Mouse (Mus musculus) hematopoietic stem cell, adult 5-6 weeks (primary cell): Measurements from ENCODE around the gene Tbxa2r. TPM values are rescaled to one million over a fixed set of nuclear protein-coding genes. Genes with fewer than 3 reads are reported as not detected.

Experiments used
- ATAC-seq, 2 experiments: fragments of 125-278 bp in 1 of 2; replicated peaks in 1 of 2; 2 replicates each; pipeline ENCODE4 v1.8.0; 2016 to 2017; ENCODE audit warnings: inconsistent platforms in 2 of 2, mild to moderate bottlenecking in 2 of 2, moderate number of reproducible peaks in 2 of 2, low read depth in 1 of 2, moderate TSS enrichment in 1 of 2; ENCODE audit not compliant: low FRiP score in 2 of 2, poor library complexity in 2 of 2, severe bottlenecking in 2 of 2, insufficient read depth in 1 of 2, low TSS enrichment in 1 of 2
- total RNA-seq: library from RNA; stranded (forward); fragments of 172-1452, 232-1000 nt; gene quantifications from 2 replicates; pipeline ENCODE4 v1.2.3, GENCODE M21; 2017

Tbxa2r gene
- total RNA-seq, 1 experiment from 2014 or later = 3.0 TPM

DNA sequence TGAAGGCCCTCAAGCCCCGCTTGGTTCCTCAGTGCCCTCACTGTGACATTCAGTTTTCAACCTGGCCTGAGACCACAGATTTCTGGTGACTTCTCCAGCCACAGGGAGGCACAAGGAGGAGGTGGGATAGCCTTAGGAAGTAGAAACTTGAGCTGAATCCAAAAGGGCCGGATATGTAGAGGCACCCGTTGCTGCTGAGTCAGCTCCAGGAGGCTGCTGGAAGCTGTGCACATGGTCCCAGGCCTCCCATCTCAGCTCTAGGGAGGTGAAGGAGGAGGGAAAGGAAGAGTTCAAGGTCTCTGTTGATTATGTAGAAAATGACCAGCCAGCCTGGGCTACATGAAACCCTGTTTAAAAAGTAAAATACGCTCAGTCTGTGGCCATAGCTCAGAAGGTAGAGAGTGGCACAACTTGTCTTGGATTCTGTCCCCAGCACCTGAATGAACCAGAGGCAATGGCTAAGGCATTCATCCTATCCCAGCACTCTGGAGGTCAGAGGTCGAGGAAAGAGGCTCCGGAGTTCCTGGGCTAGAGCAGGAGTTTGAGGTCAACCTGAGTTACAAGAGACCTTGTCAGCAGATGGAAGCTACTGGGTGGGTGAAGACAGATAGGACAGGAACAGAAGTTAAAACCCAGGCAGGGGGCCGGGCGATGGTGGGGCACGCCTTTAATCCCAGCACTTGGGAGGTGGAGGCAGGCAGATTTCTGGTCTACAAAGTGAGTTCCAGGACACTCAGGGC is 26.4 kb downstream of the Tbxa2r start:
- no peak for ATAC-seq

DNA sequence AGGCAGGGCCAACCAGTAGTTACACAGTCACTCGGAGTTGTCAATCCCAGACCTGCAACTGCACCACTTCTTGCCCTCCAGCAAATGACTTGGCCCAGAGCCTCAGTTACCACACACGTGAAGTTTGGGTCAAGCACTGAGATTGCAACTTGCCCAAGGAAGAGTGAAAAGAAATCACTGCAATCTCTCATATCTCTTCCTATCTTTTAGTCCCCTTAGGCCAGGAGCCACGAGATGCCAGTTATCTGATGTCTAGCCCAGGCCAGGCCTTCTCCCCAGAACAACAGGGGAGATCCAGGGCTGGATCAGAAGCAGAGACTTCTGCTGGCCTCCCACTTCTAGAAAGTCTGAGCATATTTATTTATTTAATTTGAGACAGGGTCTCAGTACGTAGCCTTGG is 27.0 kb downstream of the Tbxa2r start:
- no peak for ATAC-seq

DNA sequence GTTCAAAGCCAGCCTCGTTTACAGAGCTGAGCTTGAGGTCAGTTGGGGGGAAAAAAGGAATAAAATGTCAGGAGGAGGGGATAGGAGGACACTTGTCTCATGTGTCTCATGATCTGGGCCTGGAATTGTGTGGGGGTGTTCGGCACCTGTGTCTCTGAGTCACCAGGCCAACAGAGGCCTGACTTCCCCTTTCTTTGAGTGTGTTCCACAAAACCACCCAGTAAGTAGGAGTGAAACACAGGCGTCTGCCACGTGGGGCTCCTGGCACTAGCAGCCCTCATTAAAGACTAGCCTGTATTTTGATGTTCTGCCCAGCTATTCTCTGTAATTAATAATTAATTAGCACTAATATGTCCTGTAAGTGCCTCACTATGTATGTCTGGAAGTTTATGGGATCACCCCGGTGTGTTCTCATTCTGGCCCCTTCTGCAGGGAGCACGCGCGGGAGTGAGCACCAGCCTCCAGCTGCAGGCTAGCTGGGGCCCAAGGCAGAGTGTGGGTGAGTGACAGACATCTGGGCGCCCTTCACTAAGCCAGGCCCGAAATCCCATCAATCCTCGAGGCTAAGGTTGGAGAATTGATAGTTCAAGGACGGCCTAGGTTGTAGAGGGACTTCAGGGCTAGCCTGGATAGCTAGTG is 27.9 kb downstream of the Tbxa2r start:
- ATAC-seq = peak; percentile 66 to 72

DNA sequence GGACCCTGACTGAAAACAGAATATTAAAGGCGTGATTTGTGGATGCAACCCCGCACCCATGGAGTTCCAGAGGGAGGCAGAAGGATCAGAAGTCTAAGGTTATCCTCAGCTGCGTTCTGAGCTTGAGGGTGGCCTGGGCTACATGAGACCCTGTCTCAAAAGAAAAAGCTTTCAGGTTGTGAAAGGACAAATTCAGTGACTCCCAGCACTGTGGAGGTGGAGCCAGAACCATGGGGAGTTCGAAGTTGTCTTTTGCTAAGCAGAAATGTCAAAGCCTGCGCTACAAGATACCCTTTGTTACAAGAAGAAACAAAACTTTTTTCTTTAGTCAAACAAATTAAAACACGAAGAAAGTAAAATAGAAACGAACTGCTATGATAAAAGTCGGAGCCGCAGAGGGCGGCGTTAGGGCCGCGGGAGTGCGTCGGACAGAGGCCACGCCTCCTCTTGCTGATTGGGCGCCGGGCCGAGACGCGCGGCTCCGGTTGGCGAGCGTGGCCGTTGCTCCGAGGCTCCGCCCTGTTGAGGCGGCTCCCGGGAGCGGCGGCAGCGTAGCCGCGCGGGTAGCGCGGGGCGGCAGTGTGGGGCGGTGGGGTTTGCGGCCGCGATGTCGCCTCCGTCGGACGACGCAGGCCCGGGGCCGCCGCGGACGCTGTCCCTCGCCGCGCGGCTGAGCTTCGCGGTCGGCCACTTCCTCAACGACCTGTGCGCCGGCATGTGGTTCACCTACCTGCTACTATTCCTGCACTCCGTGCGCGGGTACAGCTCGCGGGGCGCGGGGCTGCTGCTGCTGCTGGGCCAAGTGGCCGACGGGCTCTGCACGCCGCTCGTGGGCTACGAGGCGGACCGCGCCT is 28.7 kb downstream of the Tbxa2r start, which contains the start of gene Mfsd12:
Gene Mfsd12, plus strand, starts transcription at position 501 of the 854 bp plus-strand sequence.
- ATAC-seq = peak; percentile 60 to 83

DNA sequence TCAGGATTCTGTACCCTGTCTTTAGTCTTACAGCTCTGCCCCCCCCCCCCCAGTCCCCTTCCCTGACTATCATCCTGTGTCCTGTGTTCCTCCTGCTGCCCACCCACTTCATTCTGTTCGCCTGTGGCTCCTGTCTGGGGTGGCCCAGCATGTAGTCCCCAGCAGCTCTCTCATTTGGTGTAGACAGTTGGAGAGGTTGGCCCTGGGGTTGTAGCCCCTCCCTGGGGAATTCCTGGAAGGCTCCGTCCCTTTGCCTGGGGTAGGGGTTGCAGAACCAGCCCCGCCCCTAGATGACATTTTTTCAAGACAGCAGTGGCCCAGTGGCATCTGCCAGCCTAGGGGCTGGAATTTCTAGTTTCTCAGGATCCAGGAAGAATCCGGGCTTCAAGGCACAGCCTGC is 29.7 kb downstream of the Tbxa2r start:
- ATAC-seq = no peak

DNA sequence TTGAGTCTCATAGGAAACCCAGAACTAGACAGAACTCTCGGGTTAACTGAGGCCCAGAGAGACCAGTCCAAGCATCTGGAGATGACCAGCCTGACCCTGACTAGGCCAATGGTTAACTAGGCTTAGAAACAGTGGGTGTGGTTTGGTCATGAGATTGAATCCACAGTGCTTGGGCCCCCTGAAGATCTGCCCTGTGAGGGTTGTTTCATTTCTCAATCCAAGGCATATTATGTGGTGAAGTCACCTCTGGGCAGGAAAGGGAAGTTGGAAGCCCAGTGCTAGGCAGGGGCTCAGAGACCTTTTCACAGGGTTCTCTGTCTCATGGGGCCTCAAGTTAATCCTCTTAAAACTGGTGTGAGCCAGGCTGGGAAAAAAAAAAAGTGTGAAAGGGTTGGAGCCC is 30.3 kb downstream of the Tbxa2r start:
- peak; percentile 30 to 32; a peak in 3 of 4 replicates for ATAC-seq

DNA sequence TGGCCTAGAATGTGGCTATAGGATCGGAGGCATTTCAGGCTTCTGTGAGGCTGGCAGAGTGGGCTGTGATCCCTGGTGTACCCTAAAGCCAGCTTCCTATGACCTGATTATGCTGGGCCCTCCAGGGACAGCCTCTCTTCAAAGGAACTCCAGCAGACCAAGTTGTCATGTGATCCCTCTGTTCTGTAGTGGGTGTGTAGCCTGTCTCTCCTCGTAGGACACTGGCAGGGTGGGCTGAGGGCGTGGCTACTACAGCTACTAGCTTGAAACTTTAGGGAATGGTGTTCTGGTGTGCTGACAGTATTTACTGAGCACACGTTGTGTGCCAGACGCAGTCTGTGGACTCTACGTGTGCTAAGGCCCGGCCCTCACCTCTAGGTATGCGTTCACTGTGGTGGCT is 32.2 kb downstream of the Tbxa2r start:
- no peak for ATAC-seq

DNA sequence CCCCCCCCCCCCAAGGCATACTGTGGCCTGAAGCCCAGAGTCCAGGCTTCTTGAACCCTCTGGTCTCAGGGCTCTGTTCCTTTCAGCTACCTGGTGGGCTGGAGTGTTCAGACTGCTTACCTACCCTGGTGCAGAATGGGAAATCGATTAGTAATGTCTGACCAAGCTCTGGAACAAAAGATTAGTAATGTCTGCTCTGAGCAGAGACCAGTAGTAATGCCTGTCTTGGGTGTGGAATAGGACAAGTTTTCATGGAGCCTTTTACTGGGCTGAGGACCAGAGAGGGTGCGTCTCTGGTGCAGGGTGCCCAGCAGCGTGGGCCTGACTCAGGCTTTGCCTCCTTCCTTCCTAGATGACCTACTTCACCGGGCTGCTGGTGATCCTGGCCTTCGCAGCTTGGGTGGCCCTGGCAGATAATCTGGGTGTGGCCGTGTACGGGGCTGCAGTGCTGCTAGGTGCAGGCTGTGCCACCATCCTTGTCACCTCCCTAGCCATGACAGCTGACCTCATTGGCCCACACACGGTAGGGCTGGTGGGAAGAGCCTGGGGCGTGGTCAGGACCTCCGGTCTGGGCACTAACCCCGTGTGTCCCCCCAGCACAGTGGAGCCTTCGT is 33.9 kb downstream of the Tbxa2r start:
- no peak for ATAC-seq

DNA sequence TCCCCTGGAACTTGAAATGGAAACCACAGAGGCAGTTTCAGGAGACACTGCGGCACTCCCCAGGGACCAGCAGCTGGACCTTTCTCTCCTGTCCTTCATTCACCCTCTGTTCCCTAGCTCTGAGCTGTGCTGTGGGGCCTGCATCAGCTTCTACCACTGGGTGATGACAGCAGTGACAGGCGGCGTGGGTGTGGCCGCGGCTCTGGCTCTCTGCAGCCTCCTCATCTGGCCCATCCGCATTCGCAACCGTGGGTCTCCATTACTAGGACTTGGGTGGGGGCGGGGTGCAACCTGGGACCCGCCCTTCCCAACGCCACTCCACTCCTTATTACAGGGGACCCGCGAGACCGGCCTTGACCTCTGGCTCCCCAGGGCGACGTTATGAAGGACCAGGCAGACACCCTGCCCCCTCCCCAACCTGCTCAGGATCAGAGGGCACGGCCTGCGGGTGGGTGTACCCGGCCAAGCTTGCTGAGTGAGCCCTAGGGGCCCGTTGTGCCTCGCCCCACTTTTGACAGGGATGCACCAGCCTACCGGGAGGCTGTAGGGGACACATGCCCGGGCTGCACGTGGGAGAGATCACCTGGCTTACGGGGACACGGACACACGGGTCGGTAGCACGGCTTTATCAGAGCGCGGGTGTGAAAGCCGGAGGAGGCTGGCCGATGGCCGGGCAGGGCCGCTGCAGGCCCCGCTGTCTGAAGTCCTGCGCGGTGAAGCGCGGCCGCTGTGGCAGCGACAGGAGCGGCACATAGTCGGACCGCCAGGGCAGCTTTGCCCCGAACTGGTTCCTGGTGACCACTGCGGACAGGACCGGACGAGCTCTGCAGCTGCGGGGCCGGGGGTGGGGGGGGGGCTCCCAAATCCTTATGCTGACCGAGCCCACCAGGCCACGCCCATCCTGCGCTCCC is 35.2 kb downstream of the Tbxa2r start:
- no peak for ATAC-seq

DNA sequence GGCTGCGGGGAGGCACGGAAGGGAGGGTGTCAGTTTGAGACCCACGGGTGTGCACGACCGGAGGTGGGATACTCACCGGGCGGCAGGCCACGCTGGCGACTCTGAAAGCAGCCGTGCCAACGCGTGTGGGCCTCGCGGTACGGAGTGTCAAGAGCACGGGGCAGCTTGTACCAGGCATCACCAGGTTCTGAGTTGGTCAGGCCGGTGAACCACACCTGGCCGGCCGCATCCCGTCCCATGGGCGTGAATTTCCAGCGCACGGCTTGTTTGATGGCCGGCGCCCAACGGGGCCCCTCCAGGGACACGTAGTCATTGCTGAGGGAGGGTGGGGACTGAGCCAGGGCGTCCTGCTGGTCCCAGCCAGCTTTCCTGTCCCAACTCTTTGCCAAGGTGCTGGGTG is 36.1 kb downstream of the Tbxa2r start:
- no peak for ATAC-seq

DNA sequence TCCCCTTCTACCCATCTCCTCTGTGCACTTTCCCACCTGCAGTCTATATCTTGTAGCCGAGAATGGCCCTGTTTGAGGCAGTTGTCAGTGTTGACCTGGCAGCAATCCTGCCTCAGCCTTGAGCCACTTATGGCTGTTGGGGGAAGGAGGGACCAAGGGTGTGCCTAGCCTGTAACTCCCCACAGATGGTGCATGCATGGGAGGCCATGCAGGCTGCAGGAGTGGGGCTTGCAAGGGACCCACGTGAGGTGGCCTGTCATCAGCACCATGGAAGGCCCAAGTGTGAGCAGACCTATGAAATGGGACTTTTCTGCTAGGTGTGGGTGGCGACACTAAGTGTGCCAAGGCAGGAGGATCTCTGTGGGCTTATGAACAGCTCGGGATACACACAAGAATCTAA is 36.5 kb downstream of the Tbxa2r start:
- ATAC-seq = no peak

DNA sequence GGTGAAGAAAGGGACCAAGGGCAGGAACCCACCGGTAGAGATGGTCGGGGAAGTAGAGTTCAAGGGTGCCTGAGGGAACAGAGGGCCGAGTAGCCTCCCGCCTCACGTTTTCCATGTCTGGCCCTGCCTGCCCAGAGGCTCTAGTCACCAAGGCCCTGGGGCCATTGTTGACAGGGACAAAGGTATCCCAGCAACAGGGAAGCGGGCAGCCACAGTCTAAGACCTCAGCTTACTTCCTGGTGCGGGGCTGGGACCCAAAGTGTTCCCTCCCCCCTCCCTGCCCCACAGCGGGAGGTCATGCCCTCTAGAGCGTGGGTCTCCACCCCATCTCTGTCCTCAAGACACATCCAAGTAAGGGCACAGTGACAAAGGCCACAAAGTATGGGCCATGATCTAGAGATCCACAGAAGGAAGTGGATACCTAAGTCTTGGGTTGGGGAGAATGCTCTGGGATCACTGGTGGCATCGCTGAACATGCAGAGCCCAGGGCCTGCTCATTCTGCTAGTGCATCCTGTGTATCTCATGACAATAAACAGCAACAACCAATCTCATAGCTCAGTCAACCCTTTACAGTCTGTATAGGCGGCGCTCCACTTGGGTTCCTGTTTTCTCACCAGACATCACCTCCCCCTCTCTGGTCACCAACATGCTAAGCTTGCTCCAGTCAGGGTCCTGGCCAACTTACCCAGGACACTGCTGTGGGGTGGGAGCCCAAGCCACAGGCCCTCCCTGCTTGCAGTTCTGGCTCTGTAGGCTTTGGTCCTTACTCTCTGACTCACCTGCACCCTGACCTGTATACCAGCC is 37.3 kb downstream of the Tbxa2r start, which contains the start of gene 4930404N11Rik:
Gene 4930404N11Rik, minus strand, starts transcription at position 145 of the 805 bp plus-strand sequence.
- peak; percentile 15 to 30; a peak in 2 of 4 replicates for ATAC-seq

DNA sequence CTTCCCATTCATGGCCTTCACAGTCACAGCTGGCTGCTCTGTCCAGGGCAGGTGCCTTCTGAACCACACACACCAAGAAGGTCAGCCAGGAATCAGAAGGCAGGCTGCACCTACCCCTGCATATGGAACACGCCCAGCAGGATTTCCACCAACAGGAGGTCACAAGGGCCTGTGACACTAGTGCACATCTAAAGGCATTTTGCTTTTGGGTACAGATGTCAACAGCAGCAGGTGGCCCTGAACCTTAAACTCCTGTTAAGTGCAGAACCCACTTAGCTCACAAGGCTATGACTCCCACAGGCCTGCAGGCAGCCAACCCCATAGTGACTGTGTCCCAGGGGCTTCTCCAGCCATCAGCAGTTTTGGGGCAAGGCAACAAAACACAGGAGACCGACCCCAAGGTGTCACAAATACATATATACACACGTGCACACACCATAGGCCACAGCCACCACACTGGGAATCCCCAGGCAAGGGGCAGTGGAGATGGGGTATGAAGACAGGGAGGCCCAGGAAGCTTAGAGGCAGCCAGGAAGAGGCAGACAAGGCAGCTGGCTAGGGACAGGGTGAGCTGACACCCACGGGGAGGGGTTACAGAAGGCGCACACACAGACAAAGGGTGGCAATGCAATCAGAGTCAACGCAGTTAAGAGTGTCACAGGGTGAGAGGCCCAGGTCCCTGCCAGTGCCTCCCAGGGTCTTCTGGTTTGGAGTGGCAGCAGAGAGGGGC is 38.1 kb downstream of the Tbxa2r start:
- ATAC-seq = no peak

DNA sequence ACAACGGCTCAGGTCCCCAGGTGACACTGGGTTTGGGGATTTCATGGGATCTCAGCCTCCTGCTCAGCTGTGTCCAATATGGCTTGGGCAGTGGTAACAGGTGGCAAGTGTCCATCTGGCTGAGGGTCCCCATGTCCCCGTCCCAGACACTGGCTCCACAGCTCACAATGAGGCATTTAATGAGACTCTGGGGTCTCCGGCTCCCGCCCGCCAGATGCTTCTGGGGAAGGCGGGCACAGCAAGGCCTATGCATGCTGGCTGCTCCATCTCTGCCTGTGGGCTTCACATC is 38.6 kb downstream of the Tbxa2r start:
- no peak for ATAC-seq

DNA sequence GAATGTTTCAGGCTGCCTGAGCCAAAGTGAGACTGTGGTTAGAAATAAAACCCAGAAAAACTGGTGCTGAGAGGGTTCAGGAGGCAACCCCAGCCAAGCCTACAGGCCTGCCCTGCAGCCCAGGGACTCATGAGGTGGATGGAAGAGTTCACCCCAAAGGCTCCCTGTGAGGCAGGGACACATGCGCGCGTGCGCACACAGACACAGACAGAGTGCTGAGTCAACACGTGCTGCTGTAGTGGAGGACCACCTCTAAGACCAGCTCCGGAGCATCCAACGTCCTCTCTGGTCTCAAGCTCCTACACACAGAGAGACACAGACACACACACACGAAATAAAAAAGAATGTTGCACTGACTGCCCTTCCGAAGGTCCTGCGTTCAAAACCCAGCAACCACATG is 46.8 kb downstream of the Tbxa2r start:
- ATAC-seq = no peak
